Mouse (Mus musculus): ENCODE results near the gene Pagr1b.

- TF ChIP-seq CTCF (IDR thresholded peaks at IDR 0.05; ENCODE audit: extremely low read depth, insufficient read depth, insufficient read length, insufficient replicate concordance) (no peak), POLR2A (IDR thresholded peaks at IDR 0.05; ENCODE audit: low read depth, low read length) (no peak)
These were observed 34.7 kb downstream of the Pagr1b start for GRCm38 (mm10) chr7:126981601-126982000.
